Mouse (Mus musculus): ENCODE results near the gene Ube3b. TPM values are rescaled to one million over a fixed set of nuclear protein-coding genes. Genes with fewer than 3 reads are reported as not detected.

Gene Ube3b
- total and polyA plus RNA-seq, 3 experiments, result 11.7 to 29.8 (median 22.1) TPM

- Histone ChIP-seq H3K27ac (ENCODE audit: insufficient read depth, low read depth) (no peak overlapping the region), H3K4me3 (replicated peaks in 1 of 3; ENCODE audit: low read depth in 2 of 3, low read length in 2 of 3, poor library complexity in 1 of 3) (no peak overlapping the region), H3K9me3 (replicated peaks; ENCODE audit: low read length) (no peaks in the 10 kb centered on the region), H3K36me3 (replicated peaks in 1 of 2; ENCODE audit: control insufficient read depth in 1 of 2, insufficient read depth in 1 of 2, low read length in 1 of 2) (peaks cover 73 to 100% of the 10 kb centered on the region in 2 experiments), H3K4me2 (ENCODE audit: insufficient read depth, low read depth, poor library complexity, severe bottlenecking) (no peak overlapping the region), H3K9ac (ENCODE audit: insufficient read depth, low read depth) (no peak overlapping the region), H3K4me1 (ENCODE audit: control insufficient read depth in 1 of 2, insufficient read depth in 2 of 2) (no peaks in the 10 kb centered on the region; a peak in 1 of 4 replicates), H3K79me2 (replicated peaks; ENCODE audit: control insufficient read depth, extremely low read depth, insufficient read depth, poor library complexity, severe bottlenecking) (no peaks in the 10 kb centered on the region; the same call in 1 of the 2 replicates), H3K27me3 (replicated peaks) (no peaks in the 10 kb centered on the region)
- dilution Hi-C loops (cut with MboI; ENCODE audit: extremely low pct_ligation_motif_present, extremely low pct_unique_long_range_greater_than_20kb, low sequenced_read_pairs), result no loop called here
- DNase-seq (ENCODE audit: extremely low read depth), result no peak
- in situ Hi-C loops (cut with MboI; ENCODE audit: low pct_ligation_motif_present, low pct_unique_long_range_greater_than_20kb, low sequenced_read_pairs), result no loop called here
- TF ChIP-seq TBP (conservative IDR thresholded peaks at IDR 0.05; ENCODE audit: low read depth, low read length) (no peak), MEF2A (IDR thresholded peaks at IDR 0.05; ENCODE audit: borderline replicate concordance, low read depth, low read length) (no peak), KAT2A (IDR thresholded peaks at IDR 0.05; ENCODE audit: insufficient replicate concordance, low read length) (no peak), CTCF (conservative IDR thresholded peaks at IDR 0.05 in 1 of 2, IDR thresholded peaks at IDR 0.05 in 1 of 2; ENCODE audit: low read depth in 2 of 2, low read length in 2 of 2) (no peak), SMC3 (IDR thresholded peaks at IDR 0.05; ENCODE audit: low read depth, low read length) (no peak), MXI1 (IDR thresholded peaks at IDR 0.05; ENCODE audit: low read depth, low read length) (no peak), PAX5 (IDR thresholded peaks at IDR 0.05; ENCODE audit: low read length) (no peak), CHD2 (IDR thresholded peaks at IDR 0.05; ENCODE audit: low read length) (no peak), MAFK (IDR thresholded peaks at IDR 0.05; ENCODE audit: insufficient replicate concordance, low read length) (no peak), RAD21 (IDR thresholded peaks at IDR 0.05; ENCODE audit: low read depth, low read length) (no peak), NELFE (IDR thresholded peaks at IDR 0.05; ENCODE audit: low read depth, low read length) (no peak), ZKSCAN1 (IDR thresholded peaks at IDR 0.05; ENCODE audit: borderline replicate concordance, low read depth, low read length) (no peak), TCF12 (IDR thresholded peaks at IDR 0.05; ENCODE audit: low read depth, low read length) (no peak), SIN3A (IDR thresholded peaks at IDR 0.05; ENCODE audit: low read length) (no peak)
Observed at GRCm38 (mm10) chr5:114368121-114368520, 12.3 kb upstream of the Ube3b start.

GRCm38 (mm10) chr5:114368803-114369496 is 11.5 kb upstream of the Ube3b start:
- dilution Hi-C loops (cut with MboI; ENCODE audit: extremely low pct_ligation_motif_present, extremely low pct_unique_long_range_greater_than_20kb, low sequenced_read_pairs) (no loop called here), in situ Hi-C loops (cut with MboI; ENCODE audit: low pct_ligation_motif_present, low pct_unique_long_range_greater_than_20kb, low sequenced_read_pairs) (no loop called here)
- Histone ChIP-seq H3K79me2 (replicated peaks; ENCODE audit: control insufficient read depth, extremely low read depth, insufficient read depth, poor library complexity, severe bottlenecking) (no peaks in the 10 kb centered on the region; the same call in 1 of the 2 replicates), H3K9ac (ENCODE audit: insufficient read depth, low read depth) (no peak overlapping the region), H3K36me3 (replicated peaks in 1 of 2; ENCODE audit: control insufficient read depth in 1 of 2, insufficient read depth in 1 of 2, low read length in 1 of 2) (peaks cover 76 to 100% of the 10 kb centered on the region in 2 experiments), H3K27ac (ENCODE audit: insufficient read depth, low read depth) (no peak overlapping the region), H3K4me3 (replicated peaks in 1 of 3; ENCODE audit: low read depth in 2 of 3, low read length in 2 of 3, poor library complexity in 1 of 3) (no peak overlapping the region), H3K4me2 (ENCODE audit: insufficient read depth, low read depth, poor library complexity, severe bottlenecking) (no peak overlapping the region), H3K9me3 (replicated peaks; ENCODE audit: low read length) (no peaks in the 10 kb centered on the region), H3K27me3 (replicated peaks) (no peaks in the 10 kb centered on the region), H3K4me1 (ENCODE audit: control insufficient read depth in 1 of 2, insufficient read depth in 2 of 2) (no peaks in the 10 kb centered on the region; a peak in 1 of 4 replicates)
- no peak for DNase-seq (ENCODE audit: extremely low read depth)
- TF ChIP-seq CHD2 (IDR thresholded peaks at IDR 0.05; ENCODE audit: low read length) (no peak), MEF2A (IDR thresholded peaks at IDR 0.05; ENCODE audit: borderline replicate concordance, low read depth, low read length) (no peak), PAX5 (IDR thresholded peaks at IDR 0.05; ENCODE audit: low read length) (no peak), UBTF (IDR thresholded peaks at IDR 0.05; ENCODE audit: low read depth, low read length) (no peak), EP300 (IDR thresholded peaks at IDR 0.05; ENCODE audit: low read length) (no peak), CHD1 (IDR thresholded peaks at IDR 0.05; ENCODE audit: low read depth, low read length) (no peak), KAT2A (IDR thresholded peaks at IDR 0.05; ENCODE audit: insufficient replicate concordance, low read length) (no peak), JUND (conservative IDR thresholded peaks at IDR 0.05; ENCODE audit: low read depth, low read length) (no peak), NELFE (IDR thresholded peaks at IDR 0.05; ENCODE audit: low read depth, low read length) (no peak), GABPA (IDR thresholded peaks at IDR 0.05; ENCODE audit: insufficient replicate concordance, low read depth, low read length) (no peak), MXI1 (IDR thresholded peaks at IDR 0.05; ENCODE audit: low read depth, low read length) (no peak), HCFC1 (IDR thresholded peaks at IDR 0.05; ENCODE audit: low read depth, low read length) (no peak), SIN3A (IDR thresholded peaks at IDR 0.05; ENCODE audit: low read length) (no peak)

All from CH12.LX (cell line).